Mouse (Mus musculus) midbrain, postnatal 0 days (tissue): ENCODE results near the gene Chit1. TPM values are rescaled to one million over a fixed set of nuclear protein-coding genes. Genes with fewer than 3 reads are reported as not detected.

Source experiments
- ATAC-seq: fragments of 200-750 bp; cut with Nextera tagmentation; 2 replicates; pipeline ENCODE4 v1.8.0; 2017; ENCODE audit warnings: moderate number of reproducible peaks, mild to moderate bottlenecking, moderate TSS enrichment, moderate library complexity; ENCODE audit not compliant: low FRiP score
- DNase-seq: peaks from one replicate; pipeline ENCODE4 v3.0.0-alpha.2; 2015; ENCODE audit warnings: low spot score
- H3K27ac ChIP-seq: fragments of 300-500 bp; sonication (generic); 2 replicates; pipeline ENCODE4 v1.5.1; 2014; ENCODE audit warnings: low read depth, mild to moderate bottlenecking, low read length, mixed read lengths
- H3K27me3 ChIP-seq: fragments of 300-500 bp; sonication (generic); 2 replicates; pipeline ENCODE4 v1.6.1; 2014; ENCODE audit warnings: low read length, control low read depth, mixed read lengths; ENCODE audit not compliant: insufficient read depth
- H3K36me3 ChIP-seq: fragments of 300-500 bp; sonication (generic); 2 replicates; pipeline ENCODE4 v1.6.1; 2014; ENCODE audit warnings: low read length, control low read depth, mixed read lengths; ENCODE audit not compliant: insufficient read depth
- H3K4me1 ChIP-seq: fragments of 300-500 bp; sonication (generic); 2 replicates; pipeline ENCODE4 v1.6.1; 2014; ENCODE audit warnings: mild to moderate bottlenecking, control low read depth, antibody characterized with exemption, low read length, mixed read lengths; ENCODE audit not compliant: insufficient read depth
- H3K4me2 ChIP-seq: fragments of 300-500 bp; sonication (generic); 2 replicates; pipeline ENCODE4 v1.6.1; 2014; ENCODE audit warnings: low read depth, mild to moderate bottlenecking, low read length, mixed read lengths; ENCODE audit not compliant: poor library complexity, severe bottlenecking
- H3K4me3 ChIP-seq: fragments of 300-500 bp; sonication (generic); 2 replicates; pipeline ENCODE4 v1.5.1; 2014; ENCODE audit warnings: low read depth, mild to moderate bottlenecking, low read length, moderate library complexity
- H3K9ac ChIP-seq: fragments of 300-500 bp; sonication (generic); replicated peaks from 2 replicates; pipeline ENCODE4 v1.6.1; 2014; ENCODE audit warnings: mild to moderate bottlenecking, low read length, moderate library complexity, mixed read lengths; ENCODE audit not compliant: poor library complexity, severe bottlenecking
- H3K9me3 ChIP-seq: fragments of 300-500 bp; sonication (generic); 2 replicates; pipeline ENCODE4 v1.6.1; 2016; ENCODE audit warnings: low read length, control low read depth
- CTCF ChIP-seq: IDR thresholded peaks from 2 replicates; pipeline ENCODE4 v1.5.1; 2016; ENCODE audit warnings: antibody characterized with exemption, mild to moderate bottlenecking
- WGBS: fragments of 180-500 bp; shearing (Covaris S2); extraction: QIAGEN DNeasy Blood & Tissue Kit; methylation state at CpG from one replicate; pipeline ENCODE4 v1.1.7; 2014; 5-methylcytosine and 5-hydroxymethylcytosine counted together
- polyA plus RNA-seq: library from polyadenylated mRNA; unstranded; fragments of >200 nt; fragmentation: Nextera tagmentation; extraction: Ambion mirVana; gene quantifications from 2 replicates; pipeline ENCODE4 v1.2.1, GENCODE M21; 2015
- total RNA-seq: library from RNA; depleted of rRNA; stranded (reverse); fragments of >200 nt; gene quantifications from 2 replicates; pipeline ENCODE4 v1.2.3, GENCODE M21; 2014

Gene Chit1
- total and polyA plus RNA-seq, 2 experiments from 2014 or later: 0.21 to 0.99 TPM

DNA sequence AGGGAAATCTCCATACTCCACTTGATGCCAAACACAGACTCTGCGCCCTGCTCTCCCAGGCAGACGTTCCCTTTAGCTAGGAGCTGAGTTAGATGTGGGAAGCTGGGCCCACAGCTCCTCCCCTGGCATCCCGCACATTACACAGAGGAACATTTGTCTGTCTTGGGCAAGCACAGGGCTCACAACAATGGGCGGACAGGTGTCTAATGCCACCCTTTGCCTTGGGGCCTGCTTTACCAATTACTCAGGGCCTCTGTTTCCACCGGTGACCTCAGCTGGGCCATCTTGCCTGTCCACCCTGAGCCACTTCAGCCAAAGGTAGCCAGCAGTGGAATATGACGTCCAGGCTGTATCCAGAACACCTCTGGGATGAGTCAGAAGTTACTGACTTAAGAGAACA is 50.4 kb downstream of the Chit1 start:
- Histone ChIP-seq H3K4me3 (no peak overlapping the region), H3K36me3 (no peaks in the 10 kb centered on the region), H3K27ac (no peak overlapping the region), H3K4me2 (no peak overlapping the region), H3K27me3 (no peaks in the 10 kb centered on the region), H3K9me3 (no peaks in the 10 kb centered on the region), H3K9ac (no peak overlapping the region), H3K4me1 (no peaks in the 10 kb centered on the region; the same call in 1 of the 2 replicates)
- 67% methylated on average over 6 of the region's 6 CpGs for WGBS
- ATAC-seq: no peak
- no peak for DNase-seq
- TF ChIP-seq CTCF: no peak

DNA sequence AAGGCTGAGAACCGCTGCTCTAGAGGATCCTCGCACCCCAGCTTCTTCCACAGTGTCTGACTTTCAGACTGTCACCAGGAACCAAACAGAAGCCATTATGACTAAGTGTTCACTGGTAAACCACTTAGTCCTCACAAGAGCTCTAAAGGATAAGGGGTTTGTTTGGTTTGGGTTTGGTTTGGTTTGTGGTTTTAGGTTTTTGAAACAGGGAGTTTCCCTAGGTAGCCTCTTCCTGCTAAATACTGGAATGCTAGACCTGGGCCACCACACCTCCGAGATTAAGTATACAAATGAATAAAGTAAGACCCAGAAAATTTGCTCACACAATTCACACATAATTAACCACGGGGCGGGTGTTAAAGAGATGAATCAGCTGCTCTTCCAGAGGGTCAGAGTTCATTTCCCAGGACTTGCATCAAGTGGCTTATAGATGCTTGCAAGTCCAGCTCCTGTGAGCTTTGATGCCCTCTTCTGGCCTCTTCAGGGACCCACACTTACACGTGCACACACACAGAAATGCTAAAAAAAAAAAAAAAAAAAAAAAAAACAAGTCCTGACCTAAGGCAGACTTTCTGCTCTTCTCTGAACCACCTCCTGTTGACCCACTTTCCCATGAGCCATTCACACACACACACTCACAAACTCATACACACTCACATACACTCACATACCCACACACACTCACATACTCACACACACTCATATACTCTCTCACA is 51.6 kb downstream of the Chit1 start:
- no peak overlapping the region for H3K9ac ChIP-seq
- 84% methylated on average over 6 of the region's 6 CpGs for WGBS
- no peaks in the 10 kb centered on the region; the same call in 1 of the 2 replicates for H3K4me1 ChIP-seq
- no peak for ATAC-seq
- no peaks in the 10 kb centered on the region for H3K9me3 ChIP-seq
- H3K4me2 ChIP-seq: no peak overlapping the region
- H3K27ac ChIP-seq: no peak overlapping the region
- TF ChIP-seq CTCF: no peak
- H3K36me3 ChIP-seq: no peaks in the 10 kb centered on the region
- no peaks in the 10 kb centered on the region for H3K27me3 ChIP-seq
- H3K4me3 ChIP-seq: no peak overlapping the region
- no peak for DNase-seq

DNA sequence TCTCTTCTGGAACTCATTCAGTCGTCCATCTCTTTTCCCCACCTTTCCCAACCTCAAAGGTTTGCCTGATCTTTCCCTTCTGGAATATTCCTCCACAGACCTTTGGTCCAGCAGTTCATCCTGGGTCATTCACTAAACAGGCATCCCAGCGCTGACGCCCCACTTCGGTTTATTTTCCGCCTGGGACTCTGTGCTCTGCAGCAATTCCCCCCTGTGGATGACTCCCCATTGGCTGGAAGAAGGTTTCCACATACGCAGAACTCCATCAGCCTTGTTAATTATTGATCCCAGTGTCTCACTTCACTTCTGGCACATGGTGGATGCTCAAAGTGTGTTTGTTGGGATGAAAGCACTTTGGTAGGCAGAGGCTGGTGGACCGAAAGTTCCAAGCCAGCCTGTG is 52.4 kb downstream of the Chit1 start:
- no peak overlapping the region for H3K9ac ChIP-seq
- WGBS: 90% methylated on average over 7 of the region's 7 CpGs
- no peak for TF ChIP-seq CTCF

DNA sequence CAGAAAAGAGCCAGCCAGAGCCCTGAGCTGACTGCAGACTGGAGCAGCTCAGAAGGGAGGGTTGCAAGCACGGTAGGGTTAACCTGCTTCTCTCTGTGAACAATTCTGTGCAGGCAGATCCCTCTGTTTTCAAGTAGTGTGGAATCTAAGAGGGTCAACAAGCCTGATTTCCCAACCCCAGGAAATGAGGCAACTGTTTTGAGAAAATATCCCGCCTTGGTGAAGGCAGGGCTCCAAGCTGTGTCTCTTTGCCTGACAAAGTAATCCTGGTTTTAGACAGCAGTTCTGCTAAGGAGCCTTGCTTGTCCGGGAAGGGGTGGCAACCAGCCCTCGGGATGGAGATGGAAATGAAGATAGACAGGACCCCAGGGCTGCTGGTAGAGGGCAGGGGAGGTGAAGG is 53.4 kb downstream of the Chit1 start:
- Histone ChIP-seq H3K9ac (no peak overlapping the region), H3K9me3 (no peaks in the 10 kb centered on the region), H3K27me3 (no peaks in the 10 kb centered on the region), H3K4me2 (no peak overlapping the region), H3K27ac (no peak overlapping the region), H3K36me3 (no peaks in the 10 kb centered on the region), H3K4me3 (no peak overlapping the region), H3K4me1 (no peaks in the 10 kb centered on the region; the same call in 1 of the 2 replicates)
- DNase-seq: no peak
- no peak for ATAC-seq
- 63% methylated on average over 4 of the region's 4 CpGs for WGBS
- TF ChIP-seq CTCF: no peak

More for the DNA sequence above, 52.4 kb downstream of the Chit1 start:
- no peak overlapping the region for H3K4me3 ChIP-seq
- H3K27ac ChIP-seq: no peak overlapping the region
- ATAC-seq: no peak
- no peaks in the 10 kb centered on the region for H3K27me3 ChIP-seq
- H3K4me2 ChIP-seq: no peak overlapping the region
- no peaks in the 10 kb centered on the region for H3K9me3 ChIP-seq
- no peak for DNase-seq
- H3K36me3 ChIP-seq: no peaks in the 10 kb centered on the region
- no peaks in the 10 kb centered on the region; the same call in 1 of the 2 replicates for H3K4me1 ChIP-seq

DNA sequence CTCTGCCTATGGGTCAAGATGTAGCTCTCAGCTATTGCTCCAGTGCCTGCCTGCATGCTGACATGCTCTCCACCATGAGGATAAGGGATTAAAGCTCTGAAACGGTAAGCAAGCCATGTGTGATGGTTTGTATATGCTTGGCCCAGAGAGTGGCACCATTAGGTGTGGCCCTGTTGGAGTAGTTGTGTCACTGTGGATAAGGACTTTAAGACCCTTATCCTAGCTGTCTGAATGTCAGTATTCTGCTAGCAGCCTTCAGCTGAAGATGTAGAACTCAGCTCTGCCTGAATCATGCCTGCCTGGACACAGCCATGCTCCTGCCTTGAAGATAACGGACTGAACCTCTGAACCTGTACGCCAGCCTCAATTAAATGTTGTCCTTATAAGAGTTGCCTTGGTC is 55.5 kb downstream of the Chit1 start:
- TF ChIP-seq CTCF: no peak
- no peaks in the 10 kb centered on the region for H3K9me3 ChIP-seq
- no peak overlapping the region for H3K9ac ChIP-seq
- H3K4me3 ChIP-seq: no peak overlapping the region
- no peaks in the 10 kb centered on the region for H3K36me3 ChIP-seq
- 91% methylated on average over 3 of the region's 3 CpGs for WGBS
- no peak for DNase-seq
- no peak overlapping the region for H3K4me2 ChIP-seq
- ATAC-seq: no peak
- no peak overlapping the region for H3K27ac ChIP-seq
- H3K27me3 ChIP-seq: no peaks in the 10 kb centered on the region
- H3K4me1 ChIP-seq: no peaks in the 10 kb centered on the region; the same call in 1 of the 2 replicates

DNA sequence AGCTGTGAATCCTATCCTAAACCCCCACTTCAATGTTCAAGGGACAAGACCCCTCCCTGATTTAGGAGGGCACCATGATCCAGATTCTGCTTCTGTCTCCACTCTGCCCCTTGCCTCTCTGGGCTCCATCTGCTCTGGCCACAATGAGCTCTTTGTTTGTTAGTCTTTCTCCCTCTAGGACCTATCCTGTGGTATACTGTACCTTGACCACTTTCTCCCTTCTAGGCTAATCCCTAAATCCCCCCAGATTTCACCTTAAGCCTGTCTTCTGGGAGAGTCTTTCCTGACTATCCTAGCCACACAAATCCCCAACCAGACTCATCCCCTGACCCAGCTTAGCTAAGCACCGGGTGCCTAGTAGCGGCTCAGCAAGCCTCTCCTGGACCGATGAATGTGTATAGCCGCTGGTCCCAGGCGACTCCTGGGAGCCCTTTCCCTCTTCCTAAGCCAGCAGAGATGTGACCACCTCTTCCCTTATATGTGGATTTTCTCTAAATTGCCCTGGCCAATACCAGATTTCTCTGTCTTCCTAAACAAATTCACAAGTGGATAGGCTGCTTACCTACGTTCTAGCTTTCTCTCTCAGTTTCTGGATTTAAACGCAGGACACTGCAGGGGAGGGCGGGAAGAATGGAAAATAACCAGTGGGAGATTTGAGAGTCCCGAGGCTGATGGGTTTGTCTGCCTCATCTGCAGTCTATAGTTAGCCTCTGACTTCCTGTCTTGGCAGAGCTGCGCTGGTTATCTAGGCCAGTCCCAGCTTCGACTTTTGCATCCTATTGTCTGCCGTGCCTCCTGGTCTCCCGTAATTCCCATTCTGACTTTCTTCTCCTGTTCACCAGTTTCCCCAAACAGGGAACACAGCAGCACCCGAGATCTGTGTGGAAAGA is 56.6 kb downstream of the Chit1 start:
- 44% methylated on average over 14 of the region's 14 CpGs for WGBS

More for the DNA sequence above, 56.6 kb downstream of the Chit1 start:
- Histone ChIP-seq H3K27ac (no peak overlapping the region), H3K4me2 (no peak overlapping the region), H3K36me3 (no peaks in the 10 kb centered on the region), H3K9me3 (no peaks in the 10 kb centered on the region), H3K9ac (no peak overlapping the region), H3K4me3 (no peak overlapping the region), H3K4me1 (no peaks in the 10 kb centered on the region), H3K27me3 (no peaks in the 10 kb centered on the region)
- TF ChIP-seq CTCF: no peak
- DNase-seq (no peak), ATAC-seq (no peak)
